Mouse (Mus musculus): Measurements from ENCODE around the gene Ndufa12. TPM values are rescaled to one million over a fixed set of nuclear protein-coding genes. Genes with fewer than 3 reads are reported as not detected.

The Ndufa12 gene
- polyA plus RNA-seq, 1 experiment = 68.4 TPM

GRCm38 (mm10) chr10:94162031-94162430, 36.5 kb upstream of the Ndufa12 start:
- no peak for DNase-seq
- Histone ChIP-seq H3K27me3 (ENCODE audit: control insufficient read depth, insufficient read depth, low read length) (no peaks in the 10 kb centered on the region), H3K27ac (ENCODE audit: control insufficient read depth, insufficient read depth, low read length) (no peak overlapping the region), H3K4me1 (replicated peaks; ENCODE audit: control insufficient read depth, insufficient read depth, low read length) (no peaks in the 10 kb centered on the region), H3K4me3 (ENCODE audit: control insufficient read depth, insufficient read depth, low read length) (no peak overlapping the region), H3K36me3 (ENCODE audit: control insufficient read depth, insufficient read depth, low read length) (peaks cover 38% of the 10 kb centered on the region)
- TF ChIP-seq POLR2A (IDR thresholded peaks at IDR 0.05; ENCODE audit: control insufficient read depth, extremely low read depth, insufficient read depth, low read length, poor library complexity) (no peak), CTCF (IDR thresholded peaks at IDR 0.05; ENCODE audit: borderline replicate concordance, control insufficient read depth, extremely low read depth, insufficient read depth, low read length, poor library complexity) (no peak)
- 97% methylated on average over 7 of the region's 7 CpGs for WGBS

- TF ChIP-seq CTCF (IDR thresholded peaks at IDR 0.05; ENCODE audit: borderline replicate concordance, control insufficient read depth, extremely low read depth, insufficient read depth, low read length, poor library complexity) (no peak), POLR2A (IDR thresholded peaks at IDR 0.05; ENCODE audit: control insufficient read depth, extremely low read depth, insufficient read depth, low read length, poor library complexity) (no peak)
- peaks cover 35% of the 10 kb centered on the region for H3K36me3 ChIP-seq (ENCODE audit: control insufficient read depth, insufficient read depth, low read length)
Observed at GRCm38 (mm10) chr10:94164104-94164845, 34.2 kb upstream of the Ndufa12 start.

GRCm38 (mm10) chr10:94165426-94165825, 33.1 kb upstream of the Ndufa12 start:
- DNase-seq = no peak
- TF ChIP-seq POLR2A (IDR thresholded peaks at IDR 0.05; ENCODE audit: control insufficient read depth, extremely low read depth, insufficient read depth, low read length, poor library complexity) = no peak
- TF ChIP-seq CTCF (IDR thresholded peaks at IDR 0.05; ENCODE audit: borderline replicate concordance, control insufficient read depth, extremely low read depth, insufficient read depth, low read length, poor library complexity) = no peak
- WGBS = 98% methylated on average over 16 of the region's 16 CpGs
- Histone ChIP-seq H3K27me3 (ENCODE audit: control insufficient read depth, insufficient read depth, low read length) (no peaks in the 10 kb centered on the region), H3K27ac (ENCODE audit: control insufficient read depth, insufficient read depth, low read length) (no peak overlapping the region), H3K36me3 (ENCODE audit: control insufficient read depth, insufficient read depth, low read length) (peaks cover 39% of the 10 kb centered on the region), H3K4me3 (ENCODE audit: control insufficient read depth, insufficient read depth, low read length) (no peak overlapping the region), H3K4me1 (replicated peaks; ENCODE audit: control insufficient read depth, insufficient read depth, low read length) (no peaks in the 10 kb centered on the region)

More at GRCm38 (mm10) chr10:94164104-94164845, 34.2 kb upstream of the Ndufa12 start:
- WGBS = 95% methylated on average over 5 of the region's 5 CpGs
- no peak for DNase-seq
- no peaks in the 10 kb centered on the region for H3K4me1 ChIP-seq (replicated peaks; ENCODE audit: control insufficient read depth, insufficient read depth, low read length)
- no peak overlapping the region for H3K4me3 ChIP-seq (ENCODE audit: control insufficient read depth, insufficient read depth, low read length)
- no peaks in the 10 kb centered on the region for H3K27me3 ChIP-seq (ENCODE audit: control insufficient read depth, insufficient read depth, low read length)
- no peak overlapping the region for H3K27ac ChIP-seq (ENCODE audit: control insufficient read depth, insufficient read depth, low read length)

- Histone ChIP-seq H3K36me3 (ENCODE audit: control insufficient read depth, insufficient read depth, low read length) (peaks cover 44% of the 10 kb centered on the region), H3K4me3 (ENCODE audit: control insufficient read depth, insufficient read depth, low read length) (no peak overlapping the region), H3K27me3 (ENCODE audit: control insufficient read depth, insufficient read depth, low read length) (no peaks in the 10 kb centered on the region), H3K27ac (ENCODE audit: control insufficient read depth, insufficient read depth, low read length) (no peak overlapping the region), H3K4me1 (replicated peaks; ENCODE audit: control insufficient read depth, insufficient read depth, low read length) (no peaks in the 10 kb centered on the region)
- no peak for DNase-seq
- TF ChIP-seq CTCF (IDR thresholded peaks at IDR 0.05; ENCODE audit: borderline replicate concordance, control insufficient read depth, extremely low read depth, insufficient read depth, low read length, poor library complexity) (no peak), POLR2A (IDR thresholded peaks at IDR 0.05; ENCODE audit: control insufficient read depth, extremely low read depth, insufficient read depth, low read length, poor library complexity) (no peak)
- 97% methylated on average over 11 of the region's 11 CpGs for WGBS
Observed at GRCm38 (mm10) chr10:94167051-94167750, 31.3 kb upstream of the Ndufa12 start.

GRCm38 (mm10) chr10:94171440-94172130, 26.9 kb upstream of the Ndufa12 start:
- Histone ChIP-seq H3K4me3 (ENCODE audit: control insufficient read depth, insufficient read depth, low read length) (no peak overlapping the region), H3K4me1 (replicated peaks; ENCODE audit: control insufficient read depth, insufficient read depth, low read length) (no peaks in the 10 kb centered on the region), H3K36me3 (ENCODE audit: control insufficient read depth, insufficient read depth, low read length) (peaks cover 41% of the 10 kb centered on the region), H3K27me3 (ENCODE audit: control insufficient read depth, insufficient read depth, low read length) (no peaks in the 10 kb centered on the region), H3K27ac (ENCODE audit: control insufficient read depth, insufficient read depth, low read length) (no peak overlapping the region)
- WGBS = 92% methylated on average over 12 of the region's 12 CpGs
- no peak for DNase-seq
- TF ChIP-seq CTCF (IDR thresholded peaks at IDR 0.05; ENCODE audit: borderline replicate concordance, control insufficient read depth, extremely low read depth, insufficient read depth, low read length, poor library complexity) (no peak), POLR2A (IDR thresholded peaks at IDR 0.05; ENCODE audit: control insufficient read depth, extremely low read depth, insufficient read depth, low read length, poor library complexity) (no peak)

GRCm38 (mm10) chr10:94172137-94172536, 26.4 kb upstream of the Ndufa12 start:
- TF ChIP-seq CTCF (IDR thresholded peaks at IDR 0.05; ENCODE audit: borderline replicate concordance, control insufficient read depth, extremely low read depth, insufficient read depth, low read length, poor library complexity) (no peak), POLR2A (IDR thresholded peaks at IDR 0.05; ENCODE audit: control insufficient read depth, extremely low read depth, insufficient read depth, low read length, poor library complexity) (no peak)
- no peak for DNase-seq

More at GRCm38 (mm10) chr10:94172137-94172536, 26.4 kb upstream of the Ndufa12 start:
- Histone ChIP-seq H3K27me3 (ENCODE audit: control insufficient read depth, insufficient read depth, low read length) (no peaks in the 10 kb centered on the region), H3K27ac (ENCODE audit: control insufficient read depth, insufficient read depth, low read length) (no peak overlapping the region), H3K4me1 (replicated peaks; ENCODE audit: control insufficient read depth, insufficient read depth, low read length) (no peaks in the 10 kb centered on the region), H3K4me3 (ENCODE audit: control insufficient read depth, insufficient read depth, low read length) (no peak overlapping the region), H3K36me3 (ENCODE audit: control insufficient read depth, insufficient read depth, low read length) (peaks cover 41% of the 10 kb centered on the region)
- 94% methylated on average over 11 of the region's 11 CpGs for WGBS

All from thymus, adult 2 months (tissue).